Mouse (Mus musculus) granulocyte monocyte progenitor cell, adult 5-6 weeks (primary cell): ENCODE results near the gene Tfap2a. TPM values are rescaled to one million over a fixed set of nuclear protein-coding genes. Genes with fewer than 3 reads are reported as not detected.

Experiments used
- ATAC-seq: replicated peaks from 2 replicates; pipeline ENCODE4 v1.8.0; 2016; ENCODE audit warnings: mild to moderate bottlenecking, moderate TSS enrichment, inconsistent platforms; ENCODE audit not compliant: poor library complexity, severe bottlenecking
- total RNA-seq, 2 experiments: library from RNA; stranded (forward) in 1 of 2; stranded (reverse) in 1 of 2; fragments of 200-712, 200-1000 nt in 1 of 2; fragments of >200 nt in 1 of 2; fragmentation: Nextera tagmentation in 1 of 2; gene quantifications; 2 replicates each; pipeline ENCODE4 v1.2.3; 2014 to 2017

The Tfap2a gene
- total RNA-seq, 2 experiments from 2014 or later, result not detected

- ATAC-seq, result no peak
Measured at GRCm38 (mm10) chr13:40734316-40734965, 3.7 kb downstream of the Tfap2a start.

GRCm38 (mm10) chr13:40733542-40734151, 4.5 kb downstream of the Tfap2a start:
- ATAC-seq, result no peak

- ATAC-seq, result no peak
Measured at GRCm38 (mm10) chr13:40732816-40733541, 5.2 kb downstream of the Tfap2a start.

GRCm38 (mm10) chr13:40732085-40732484, 6.1 kb downstream of the Tfap2a start:
- no peak for ATAC-seq

GRCm38 (mm10) chr13:40731179-40731841, 6.9 kb downstream of the Tfap2a start:
- 0 out of 2 replicates have a peak, but pooled peaks have one; percentile 6 for ATAC-seq

GRCm38 (mm10) chr13:40730651-40731178, 7.5 kb downstream of the Tfap2a start:
- ATAC-seq, result peak; percentile 26; the same call in 1 of the 2 replicates

GRCm38 (mm10) chr13:40729592-40730431, 8.4 kb downstream of the Tfap2a start:
- no peak for ATAC-seq

GRCm38 (mm10) chr13:40729037-40729436, 9.1 kb downstream of the Tfap2a start:
- no peak for ATAC-seq

GRCm38 (mm10) chr13:40728626-40728990, 9.6 kb downstream of the Tfap2a start:
- no peak for ATAC-seq

GRCm38 (mm10) chr13:40727731-40728625, 10.2 kb downstream of the Tfap2a start:
- ATAC-seq, result 0 out of 2 replicates have a peak, but pooled peaks have one; percentile 6

- 0 out of 2 replicates have a peak, but pooled peaks have one; percentile 16 for ATAC-seq
Measured at GRCm38 (mm10) chr13:40725924-40726323, 12.3 kb downstream of the Tfap2a start.

- ATAC-seq, result no peak
Measured at GRCm38 (mm10) chr13:40723598-40723920, 14.6 kb downstream of the Tfap2a start.

GRCm38 (mm10) chr13:40722741-40723597, 15.2 kb downstream of the Tfap2a start:
- ATAC-seq, result peak; percentile 88

GRCm38 (mm10) chr13:40719741-40720082, 18.5 kb downstream of the Tfap2a start:
- ATAC-seq, result no peak

GRCm38 (mm10) chr13:40719066-40719740, 19.0 kb downstream of the Tfap2a start:
- no peak for ATAC-seq

GRCm38 (mm10) chr13:40716771-40717716, 21.1 kb downstream of the Tfap2a start:
- ATAC-seq, result 0 out of 2 replicates have a peak, but pooled peaks have one; percentile 14
